Mouse (Mus musculus) hindbrain, embryonic 15.5 days (tissue): ENCODE data around the gene Mrnip. TPM values are rescaled to one million over a fixed set of nuclear protein-coding genes. Genes with fewer than 3 reads are reported as not detected.

Experiments
- ATAC-seq: fragments of 200-750 bp; cut with Nextera tagmentation; 2 replicates; pipeline ENCODE4 v1.8.0; 2017; ENCODE audit warnings: low read depth, moderate number of reproducible peaks, moderate TSS enrichment; ENCODE audit not compliant: low FRiP score
- H3K27ac ChIP-seq: fragments of 300-500 bp; sonication (generic); replicated peaks from 2 replicates; pipeline ENCODE4 v1.5.1; 2015; ENCODE audit warnings: mild to moderate bottlenecking, inconsistent platforms
- H3K27me3 ChIP-seq: fragments of 300-500 bp; sonication (generic); 2 replicates; pipeline ENCODE4 v1.6.1; 2015; ENCODE audit warnings: control low read depth, inconsistent platforms
- H3K36me3 ChIP-seq: fragments of 300-500 bp; sonication (generic); 2 replicates; pipeline ENCODE4 v1.6.1; 2015; ENCODE audit warnings: control low read depth, inconsistent platforms
- H3K4me1 ChIP-seq: fragments of 300-500 bp; sonication (generic); replicated peaks from 2 replicates; pipeline ENCODE4 v1.6.1; 2015; ENCODE audit warnings: control low read depth, inconsistent platforms
- H3K4me2 ChIP-seq: fragments of 300-500 bp; sonication (generic); 2 replicates; pipeline ENCODE4 v1.6.1; 2015; ENCODE audit warnings: moderate library complexity, mild to moderate bottlenecking, inconsistent platforms
- H3K4me3 ChIP-seq: fragments of 300-500 bp; sonication (generic); 2 replicates; pipeline ENCODE4 v1.5.1; 2015; ENCODE audit warnings: mild to moderate bottlenecking, inconsistent platforms
- H3K9ac ChIP-seq: fragments of 300-500 bp; sonication (generic); 2 replicates; pipeline ENCODE4 v1.6.1; 2015; ENCODE audit warnings: inconsistent platforms
- H3K9me3 ChIP-seq: fragments of 300-500 bp; sonication (generic); 2 replicates; pipeline ENCODE4 v1.6.1; 2016; ENCODE audit warnings: control low read depth, inconsistent platforms
- WGBS: fragments of 180-500 bp; shearing (Covaris S2); methylation state at CpG from one replicate; pipeline ENCODE4 v1.1.7; 2015; 5-methylcytosine and 5-hydroxymethylcytosine counted together
- polyA plus RNA-seq: library from polyadenylated mRNA; unstranded; fragments of >200 nt; fragmentation: Nextera tagmentation; extraction: Ambion mirVana; gene quantifications from 2 replicates; pipeline ENCODE4 v1.2.1, GENCODE M21; 2015

Mrnip gene
- polyA plus RNA-seq, 1 experiment from 2014 or later = 34.6 TPM

DNA sequence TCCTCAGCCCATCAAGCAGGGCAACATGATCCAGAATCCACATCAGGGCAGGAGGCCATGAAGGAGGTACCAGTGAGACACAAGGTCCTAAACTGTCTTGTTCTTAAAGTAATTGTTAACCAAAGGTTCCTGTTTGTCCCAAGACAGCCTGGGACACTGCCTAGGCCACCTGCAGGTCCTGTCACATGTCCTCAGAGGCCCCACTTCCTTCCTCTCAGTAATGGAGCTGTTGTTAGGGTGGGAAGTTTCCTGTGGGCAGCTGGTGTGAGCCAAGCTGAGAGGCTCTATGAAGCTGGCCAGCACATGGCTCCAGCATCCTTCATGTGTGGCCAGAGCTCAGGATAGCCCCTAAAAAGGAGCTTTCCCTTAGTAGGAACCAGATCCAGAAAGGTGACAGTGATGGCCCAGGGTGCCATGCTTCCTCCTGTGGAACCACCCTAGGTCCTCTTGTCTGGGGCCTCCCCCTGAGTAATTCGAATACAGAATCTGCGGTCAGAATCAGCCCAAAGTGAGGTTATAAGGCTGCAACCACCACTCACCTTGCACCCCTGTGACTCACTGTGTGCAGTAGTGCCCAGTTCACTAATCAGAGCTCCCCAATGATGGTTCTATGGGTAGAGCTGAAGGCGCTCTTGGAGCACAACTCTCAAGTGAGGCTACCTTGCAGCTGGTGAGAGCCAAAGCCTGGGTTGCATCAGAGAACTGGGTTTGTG is 11.8 kb upstream of the Mrnip start:
- H3K4me1 ChIP-seq = no peaks in the 10 kb centered on the region
- no peak overlapping the region for H3K4me3 ChIP-seq
- no peaks in the 10 kb centered on the region for H3K9me3 ChIP-seq
- over 99% methylated on average over 3 of the region's 3 CpGs for WGBS
- H3K9ac ChIP-seq = no peak overlapping the region
- H3K27me3 ChIP-seq = no peaks in the 10 kb centered on the region
- ATAC-seq = no peak
- peaks cover 74% of the 10 kb centered on the region for H3K36me3 ChIP-seq
- no peak overlapping the region for H3K27ac ChIP-seq
- no peak overlapping the region for H3K4me2 ChIP-seq

DNA sequence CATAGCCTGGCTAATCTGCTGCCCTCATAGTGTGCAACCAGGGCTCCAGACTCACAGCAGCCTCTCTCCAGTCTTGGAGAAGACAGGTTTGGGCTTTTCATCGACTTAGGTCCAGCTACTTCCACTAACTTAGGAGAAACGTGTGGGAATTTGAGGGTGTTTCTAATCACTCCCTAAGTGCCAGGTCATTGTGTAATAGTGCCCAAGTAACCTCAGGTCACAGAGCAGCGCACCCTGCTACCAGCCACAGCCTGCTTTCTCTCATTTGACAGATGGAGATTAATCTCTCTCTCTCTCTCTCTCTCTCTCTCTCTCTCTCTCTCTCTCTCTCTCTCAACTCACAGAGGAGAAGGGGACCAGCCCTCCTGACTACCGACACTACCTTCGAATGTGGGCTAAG is 5.9 kb upstream of the Mrnip start:
- Histone ChIP-seq H3K36me3 (peaks cover 62% of the 10 kb centered on the region), H3K4me2 (no peak overlapping the region), H3K9me3 (no peaks in the 10 kb centered on the region), H3K9ac (no peak overlapping the region), H3K4me1 (no peaks in the 10 kb centered on the region), H3K27me3 (no peaks in the 10 kb centered on the region), H3K4me3 (no peak overlapping the region), H3K27ac (no peak overlapping the region)
- no peak for ATAC-seq
- 81% methylated on average over 5 of the region's 5 CpGs for WGBS

DNA sequence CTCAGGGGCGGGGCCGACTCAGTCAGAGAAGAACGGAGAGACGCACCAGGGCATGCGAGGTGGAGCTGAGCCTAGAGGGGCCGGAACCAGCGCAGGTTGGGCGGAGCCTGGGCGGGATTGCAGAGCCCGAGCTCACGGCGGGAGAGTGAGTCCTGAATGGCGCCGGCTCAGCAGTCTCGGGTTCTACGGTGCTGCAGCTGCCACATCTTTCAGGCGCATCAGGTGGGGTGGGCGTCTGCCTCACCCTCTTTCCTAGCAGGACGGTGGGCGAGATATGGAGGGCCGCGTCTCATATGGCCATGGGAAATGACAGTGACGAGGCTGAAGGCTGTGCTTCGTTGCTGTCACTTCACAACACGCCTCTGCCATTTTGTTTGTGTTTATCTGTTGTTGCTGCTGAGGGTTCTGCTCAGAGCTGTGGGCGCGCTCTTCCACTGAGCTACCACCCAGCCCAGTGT is 515 bp downstream of the Mrnip start:
- H3K9ac ChIP-seq = peak overlapping the region; percentile 67
- H3K4me2 ChIP-seq = peak overlapping the region; percentile 84
- H3K4me1 ChIP-seq = peaks cover 15% of the 10 kb centered on the region
- no peaks in the 10 kb centered on the region for H3K27me3 ChIP-seq
- H3K36me3 ChIP-seq = peaks cover 26% of the 10 kb centered on the region
- H3K4me3 ChIP-seq = peak overlapping the region; percentile 61
- WGBS = 0% methylated on average over 27 of the region's 27 CpGs
- peak overlapping the region; percentile 94 for H3K27ac ChIP-seq
- ATAC-seq = peak; percentile 98
- H3K9me3 ChIP-seq = no peaks in the 10 kb centered on the region

DNA sequence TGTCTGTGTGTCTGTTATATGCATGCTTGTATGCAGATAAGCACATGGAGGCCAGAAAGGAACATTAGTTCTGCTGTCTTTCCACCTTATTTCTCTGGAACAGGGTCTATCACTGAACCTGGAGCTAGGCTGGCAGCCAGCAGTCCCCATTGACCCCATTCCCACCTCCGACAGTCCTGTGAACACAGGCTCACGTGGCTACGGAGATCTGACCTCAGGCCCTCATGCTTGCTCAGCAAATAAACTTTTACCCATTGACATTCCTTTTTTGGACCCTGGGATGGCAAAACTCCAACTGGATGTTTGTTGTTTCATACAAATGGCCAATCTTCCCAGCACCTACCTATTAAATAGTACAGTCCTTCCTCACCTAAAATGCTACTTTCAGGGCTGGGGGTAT is 2.1 kb downstream of the Mrnip start:
- WGBS = 83% methylated on average over 3 of the region's 3 CpGs
- no peak for ATAC-seq
- Histone ChIP-seq H3K9me3 (no peaks in the 10 kb centered on the region), H3K27me3 (no peaks in the 10 kb centered on the region), H3K4me2 (no peak overlapping the region), H3K4me3 (no peak overlapping the region), H3K36me3 (peaks cover 21% of the 10 kb centered on the region), H3K27ac (no peak overlapping the region), H3K9ac (no peak overlapping the region), H3K4me1 (peaks cover 15% of the 10 kb centered on the region)

DNA sequence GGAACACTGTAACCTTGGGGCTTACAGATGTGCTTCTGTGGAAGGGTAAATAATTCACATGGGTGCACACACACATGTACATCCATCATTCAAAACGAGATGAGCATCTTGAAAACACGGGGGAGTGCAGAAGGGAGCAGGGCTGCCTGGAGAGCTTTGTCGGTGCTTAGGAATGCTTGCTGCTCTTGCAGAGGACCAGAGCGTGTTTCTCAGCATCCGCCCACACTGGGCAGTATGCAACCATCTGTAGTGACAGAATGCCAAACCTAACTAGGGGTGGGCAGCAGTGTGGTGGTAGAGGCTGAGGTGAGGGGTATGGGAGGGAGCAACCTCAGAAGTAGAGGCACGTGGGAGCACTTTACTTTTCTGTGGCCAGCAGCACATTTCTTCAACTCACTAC is 2.9 kb downstream of the Mrnip start:
- Histone ChIP-seq H3K4me1 (peaks cover 15% of the 10 kb centered on the region), H3K27ac (no peak overlapping the region), H3K4me2 (no peak overlapping the region), H3K27me3 (no peaks in the 10 kb centered on the region), H3K36me3 (peaks cover 15% of the 10 kb centered on the region), H3K9ac (no peak overlapping the region), H3K4me3 (no peak overlapping the region), H3K9me3 (no peaks in the 10 kb centered on the region)
- WGBS = 82% methylated on average over 6 of the region's 6 CpGs
- no peak for ATAC-seq

DNA sequence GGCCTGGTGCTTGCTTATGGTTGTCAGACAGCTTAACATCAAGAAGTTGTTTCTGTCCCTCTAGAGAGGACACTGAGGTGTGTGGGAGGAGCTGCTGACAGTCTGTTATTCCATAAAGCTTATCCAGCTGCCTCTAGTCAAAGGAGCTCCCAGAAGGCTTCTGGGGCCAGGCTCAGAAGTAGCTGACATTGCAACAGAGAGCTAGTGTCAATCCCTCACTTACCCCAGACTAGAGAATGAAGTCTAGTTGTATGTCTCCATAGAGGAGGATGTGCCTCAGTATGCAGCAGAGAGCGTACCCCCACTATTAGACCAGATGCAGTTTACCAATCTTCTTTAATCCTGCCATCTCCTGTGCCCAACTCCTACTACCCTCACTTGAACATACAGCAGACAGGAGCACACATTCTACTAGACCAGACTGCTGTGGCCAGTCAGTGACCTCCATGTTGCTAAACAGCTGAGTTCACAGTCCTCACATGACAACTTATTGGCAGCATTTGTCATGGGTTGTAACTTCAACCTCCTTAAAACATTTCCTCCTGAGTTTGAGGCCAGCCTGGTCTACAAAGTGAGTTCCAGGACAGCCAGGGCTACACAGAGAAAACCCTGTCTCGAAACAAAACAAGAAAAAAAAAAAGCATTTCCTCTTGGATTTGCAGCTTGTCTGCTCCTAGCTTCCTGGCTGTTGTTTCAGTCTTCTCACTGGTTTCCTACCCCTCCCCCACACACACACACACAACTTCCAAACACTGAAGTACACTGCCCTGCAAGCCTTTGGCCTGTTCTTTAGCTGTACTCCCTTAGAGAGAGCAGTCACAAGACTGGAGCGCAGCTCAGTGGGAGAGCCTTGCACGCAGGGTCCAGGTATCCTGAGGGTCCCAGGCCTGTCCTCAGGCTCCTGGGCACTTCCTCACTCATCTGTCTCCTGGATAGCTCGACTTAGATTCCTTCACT is 4.6 kb downstream of the Mrnip start:
- Histone ChIP-seq H3K9ac (no peak overlapping the region), H3K9me3 (no peaks in the 10 kb centered on the region), H3K4me2 (no peak overlapping the region), H3K4me3 (no peak overlapping the region), H3K27ac (no peak overlapping the region), H3K4me1 (peaks cover 15% of the 10 kb centered on the region), H3K36me3 (peaks cover 14% of the 10 kb centered on the region; the same call in 1 of the 2 replicates), H3K27me3 (no peaks in the 10 kb centered on the region)
- WGBS = 88% methylated on average over 5 of the region's 5 CpGs
- ATAC-seq = no peak

DNA sequence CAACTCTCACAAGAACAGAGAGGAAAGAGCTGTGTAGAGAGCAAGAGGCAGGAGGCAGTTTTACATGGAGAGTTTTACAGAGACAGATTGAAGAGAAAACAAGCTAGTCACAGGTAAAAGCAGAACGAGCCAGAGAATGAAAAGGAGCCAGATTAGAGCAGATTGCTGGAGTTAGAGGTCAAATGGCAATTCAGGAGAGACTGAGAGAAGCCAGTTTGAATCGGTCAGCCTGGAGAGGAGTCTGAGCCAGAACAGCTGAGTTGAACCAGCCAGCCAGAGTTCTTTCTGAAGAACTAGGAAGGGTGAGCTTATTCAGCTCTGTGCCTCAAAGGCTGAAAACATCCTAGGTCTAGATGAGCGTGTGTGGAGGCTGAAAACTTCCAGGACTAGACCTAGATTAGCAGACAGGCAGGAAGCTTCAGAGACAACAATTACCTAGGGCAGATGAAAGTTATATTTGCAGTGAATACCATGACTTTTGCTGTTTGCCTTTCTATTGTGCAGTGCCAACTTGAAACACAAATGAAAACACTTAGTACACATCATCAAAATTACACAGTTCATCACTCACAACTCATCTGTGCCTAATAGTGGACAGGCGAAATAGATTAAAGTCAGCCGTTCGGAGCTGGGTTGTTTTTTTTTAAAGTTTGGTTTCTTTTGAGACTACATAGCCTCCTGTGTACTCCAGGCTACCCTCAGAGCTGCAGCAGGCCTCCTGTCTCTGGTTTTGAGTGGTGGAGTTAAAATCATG is 6.4 kb downstream of the Mrnip start:
- Histone ChIP-seq H3K27me3 (no peaks in the 10 kb centered on the region), H3K4me3 (no peak overlapping the region), H3K9me3 (no peaks in the 10 kb centered on the region), H3K9ac (no peak overlapping the region), H3K27ac (no peak overlapping the region), H3K4me2 (no peak overlapping the region), H3K36me3 (peaks cover 21% of the 10 kb centered on the region), H3K4me1 (peaks cover 9% of the 10 kb centered on the region)
- no peak for ATAC-seq
- WGBS = 83% methylated on average over 6 of the region's 6 CpGs

DNA sequence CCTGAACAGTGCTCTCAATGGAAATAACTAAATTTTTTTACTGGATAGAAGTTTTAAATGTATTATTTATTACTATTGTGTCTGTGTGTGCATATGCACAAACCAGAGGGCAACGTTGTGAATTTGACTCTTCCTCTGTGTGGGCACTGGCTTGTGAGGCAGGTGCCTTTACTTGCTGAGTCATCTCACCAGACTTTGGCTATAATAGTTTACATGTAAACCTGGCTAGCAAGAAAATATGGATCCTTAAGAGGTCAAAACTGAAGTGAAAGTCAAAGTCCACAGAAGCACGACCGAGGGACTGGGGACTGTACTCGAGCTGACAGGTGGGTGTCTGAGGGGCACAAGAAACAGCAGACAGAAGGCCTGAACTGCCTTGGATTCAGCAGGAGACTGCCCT is 8.5 kb downstream of the Mrnip start:
- H3K4me3 ChIP-seq = no peak overlapping the region
- 89% methylated on average over 4 of the region's 4 CpGs for WGBS
- ATAC-seq = no peak
- no peak overlapping the region for H3K4me2 ChIP-seq
- H3K9me3 ChIP-seq = no peaks in the 10 kb centered on the region
- no peaks in the 10 kb centered on the region for H3K27me3 ChIP-seq
- peaks cover 25% of the 10 kb centered on the region for H3K36me3 ChIP-seq
- H3K27ac ChIP-seq = no peak overlapping the region
- H3K4me1 ChIP-seq = no peaks in the 10 kb centered on the region
- no peak overlapping the region for H3K9ac ChIP-seq

DNA sequence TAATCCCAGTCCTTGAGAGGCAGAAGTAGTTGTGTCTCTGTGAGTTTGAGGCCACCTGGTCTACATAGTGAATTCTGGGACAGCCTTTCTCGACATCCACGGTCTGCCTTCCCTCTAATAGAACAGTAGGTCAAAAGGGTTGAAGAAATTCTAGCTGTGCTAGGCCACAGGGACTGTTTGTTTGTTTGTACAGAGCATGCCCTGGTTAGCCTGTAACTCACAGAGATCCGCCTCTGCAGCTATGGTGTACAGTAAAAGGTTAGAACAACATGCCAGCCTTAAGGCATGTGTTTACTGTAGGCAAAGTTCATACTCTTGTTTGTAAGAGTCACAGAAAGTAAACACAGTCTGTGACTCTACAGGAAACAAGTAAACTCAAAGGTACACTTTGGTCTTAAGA is 10.5 kb downstream of the Mrnip start:
- Histone ChIP-seq H3K36me3 (peaks cover 23% of the 10 kb centered on the region), H3K4me2 (no peak overlapping the region)
- WGBS = 86% methylated on average over 3 of the region's 3 CpGs

DNA sequence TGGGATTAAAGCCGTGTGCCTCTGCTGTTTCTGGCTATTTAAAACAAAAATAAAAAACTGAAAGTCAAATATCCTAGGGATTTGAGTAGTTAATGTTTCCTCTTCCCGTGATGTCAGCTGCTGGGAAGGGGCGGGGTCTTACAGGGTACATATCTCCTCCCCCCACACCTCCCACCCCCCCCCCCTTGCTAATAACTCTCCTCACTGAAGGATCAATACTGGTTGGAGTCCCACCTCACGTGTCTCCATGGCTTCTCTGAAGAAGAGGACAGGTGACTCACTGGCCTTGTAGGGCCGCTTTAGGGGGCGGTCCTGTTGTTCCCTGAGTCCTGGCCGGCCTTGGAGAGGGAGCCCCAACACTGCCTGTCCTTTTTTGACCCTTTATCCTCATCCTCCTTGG is 14.4 kb downstream of the Mrnip start:
- no peaks in the 10 kb centered on the region for H3K9me3 ChIP-seq
- no peak overlapping the region for H3K9ac ChIP-seq
- H3K36me3 ChIP-seq = peaks cover 17% of the 10 kb centered on the region; the same call in 1 of the 2 replicates
- no peaks in the 10 kb centered on the region for H3K27me3 ChIP-seq
- H3K4me2 ChIP-seq = no peak overlapping the region
- H3K27ac ChIP-seq = no peak overlapping the region
- ATAC-seq = no peak
- H3K4me3 ChIP-seq = no peak overlapping the region
- no peaks in the 10 kb centered on the region for H3K4me1 ChIP-seq
- 75% methylated on average over 7 of the region's 7 CpGs for WGBS

More for the DNA sequence above, 10.5 kb downstream of the Mrnip start:
- Histone ChIP-seq H3K4me1 (no peaks in the 10 kb centered on the region), H3K27me3 (no peaks in the 10 kb centered on the region), H3K9me3 (no peaks in the 10 kb centered on the region), H3K4me3 (no peak overlapping the region), H3K27ac (no peak overlapping the region), H3K9ac (no peak overlapping the region)
- ATAC-seq = no peak

DNA sequence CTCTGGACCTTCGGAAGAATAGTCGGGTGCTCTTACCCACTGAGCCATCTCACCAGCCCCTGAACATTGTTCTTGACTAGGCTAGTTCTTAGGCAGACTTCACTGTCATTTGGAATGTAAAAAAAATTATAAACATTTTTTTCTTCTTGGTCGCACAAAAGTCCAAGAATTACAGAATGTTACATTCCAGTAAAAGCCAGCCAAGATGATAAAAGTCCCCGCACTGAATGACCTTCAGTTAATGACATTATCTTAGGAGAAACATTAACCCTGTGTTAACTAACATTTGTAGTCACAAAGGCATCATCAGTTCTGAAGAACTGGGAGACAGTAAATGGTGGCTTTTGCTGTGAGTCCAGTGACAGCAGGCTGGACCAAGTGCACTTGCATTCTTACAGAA is 16.1 kb downstream of the Mrnip start:
- 91% methylated on average over 4 of the region's 4 CpGs for WGBS
- no peak overlapping the region for H3K9ac ChIP-seq
- no peak overlapping the region for H3K4me2 ChIP-seq
- no peaks in the 10 kb centered on the region for H3K27me3 ChIP-seq
- H3K27ac ChIP-seq = no peak overlapping the region
- H3K4me3 ChIP-seq = no peak overlapping the region
- ATAC-seq = no peak
- H3K9me3 ChIP-seq = no peaks in the 10 kb centered on the region
- no peaks in the 10 kb centered on the region for H3K4me1 ChIP-seq
- H3K36me3 ChIP-seq = peaks cover 17% of the 10 kb centered on the region

DNA sequence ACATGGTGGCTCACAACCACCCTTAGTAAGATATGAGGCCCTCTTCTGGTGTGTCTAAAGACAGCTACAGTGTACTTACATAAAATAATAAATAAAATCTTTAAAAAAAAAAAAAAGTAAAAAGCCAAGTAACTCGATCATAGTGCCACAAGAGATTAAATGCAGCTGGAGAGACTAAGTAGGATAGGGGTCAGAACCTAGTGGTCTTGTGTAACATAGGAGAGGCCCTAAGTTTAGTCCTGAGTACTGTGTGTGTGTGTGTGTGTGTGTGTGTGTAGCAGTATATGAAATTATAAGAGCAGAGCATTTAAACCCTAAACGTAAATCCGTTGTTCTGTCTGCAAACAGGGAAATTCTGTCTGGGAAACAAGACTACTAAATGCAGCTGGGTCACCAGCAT is 18.0 kb downstream of the Mrnip start:
- H3K27ac ChIP-seq = no peak overlapping the region
- peaks cover 22% of the 10 kb centered on the region for H3K36me3 ChIP-seq
- H3K4me2 ChIP-seq = no peak overlapping the region
- no peaks in the 10 kb centered on the region for H3K9me3 ChIP-seq
- no peak overlapping the region for H3K4me3 ChIP-seq
- no peak overlapping the region for H3K9ac ChIP-seq
- no peak for ATAC-seq
- no peaks in the 10 kb centered on the region for H3K4me1 ChIP-seq
- no peaks in the 10 kb centered on the region for H3K27me3 ChIP-seq
- 91% methylated on average over 3 of the region's 3 CpGs for WGBS
